Mouse (Mus musculus) hindbrain, embryonic 10.5 days (tissue): ENCODE results near the gene Spcs1. TPM values are rescaled to one million over a fixed set of nuclear protein-coding genes. Genes with fewer than 3 reads are reported as not detected.

Experiments used
- polyA plus RNA-seq: library from polyadenylated mRNA; unstranded; fragments of >200 nt; fragmentation: Nextera tagmentation; extraction: Ambion mirVana; gene quantifications from 2 replicates; pipeline ENCODE4 v1.2.1, GENCODE M21; 2016

Gene Spcs1
- polyA plus RNA-seq, 1 experiment from 2014 or later = 290 TPM

Other genes starting within 250 kb of the Spcs1 start
- gene Tmem110, start 176.1 kb downstream of the Spcs1 start, polyA plus RNA-seq = 22.4 and 26.3 TPM in 2 replicates
- 0.29 and 0.39 TPM in 2 replicates for gene Mustn1, start 122.5 kb downstream of the Spcs1 start, polyA plus RNA-seq
- gene Itih4, start 115.2 kb downstream of the Spcs1 start, polyA plus RNA-seq = not detected in 2 replicates
- gene Itih3, start 77.9 kb downstream of the Spcs1 start, polyA plus RNA-seq = 0.37 and 0.49 TPM in 2 replicates
- not detected in 2 replicates for gene Itih1, start 58.4 kb downstream of the Spcs1 start, polyA plus RNA-seq
- 18.6 and 21.0 TPM in 2 replicates for gene Nek4, start 50.3 kb downstream of the Spcs1 start, polyA plus RNA-seq
- gene Glt8d1, start 272 bp downstream of the Spcs1 start, polyA plus RNA-seq = 45.7 and 53.7 TPM in 2 replicates
- gene Pbrm1, start 17.5 kb upstream of the Spcs1 start, polyA plus RNA-seq = 130 and 148 TPM in 2 replicates
- 76.6 and 119 TPM in 2 replicates for gene Gnl3, start 17.5 kb upstream of the Spcs1 start, polyA plus RNA-seq
- gene Smim4, start 127.3 kb upstream of the Spcs1 start, polyA plus RNA-seq = 67.8 and 74.2 TPM in 2 replicates
- gene Nt5dc2, start 129.4 kb upstream of the Spcs1 start, polyA plus RNA-seq = 610 and 619 TPM in 2 replicates
- 23.0 and 25.7 TPM in 2 replicates for gene Stab1, start 167.0 kb upstream of the Spcs1 start, polyA plus RNA-seq
- gene Tnnc1, start 206.6 kb upstream of the Spcs1 start, polyA plus RNA-seq = 1.5 and 4.3 TPM in 2 replicates
- gene Nisch, start 215.3 kb upstream of the Spcs1 start, polyA plus RNA-seq = 432 and 459 TPM in 2 replicates
- 0.78 and 0.91 TPM in 2 replicates for gene Sema3g, start 216.2 kb upstream of the Spcs1 start, polyA plus RNA-seq
- gene Phf7, start 249.6 kb upstream of the Spcs1 start, polyA plus RNA-seq = 12.7 and 13.1 TPM in 2 replicates
- gene Bap1, start 249.8 kb upstream of the Spcs1 start, polyA plus RNA-seq = 121 and 137 TPM in 2 replicates